8 mouse cellular contexts compared by ENCODE assay signal in genomic region chr6:116635251-116636180, GRCm38 (mm10). TPM values are rescaled to one million over a fixed set of nuclear protein-coding genes. Genes with fewer than 3 reads are reported as not detected.
DNase-seq lines count a peak whose midpoint lies in the region; ATAC-seq and TF ChIP-seq lines count a peak whose summit lies in the region.

No protein-coding gene starts in this region.

- H3K36me3 ChIP-seq in forebrain, embryonic 15.5 days: no peaks in the 10 kb centered on the region
- H3K36me3 ChIP-seq in forebrain, embryonic 14.5 days (ENCODE audit: control insufficient read depth, insufficient read depth, low read length): no peaks in the 10 kb centered on the region
- H3K36me3 ChIP-seq in intestine, postnatal 0 days (ENCODE audit: control insufficient read depth, insufficient read depth): no peaks in the 10 kb centered on the region
- no peaks in the 10 kb centered on the region for H3K36me3 ChIP-seq in liver, embryonic 16.5 days (ENCODE audit: control insufficient read depth, insufficient read depth)

- H3K4me3 ChIP-seq in forebrain, embryonic 15.5 days: no peak overlapping the region
- no peak overlapping the region for H3K4me3 ChIP-seq in forebrain, embryonic 14.5 days (ENCODE audit: low read depth, low read length)
- H3K4me3 ChIP-seq in intestine, postnatal 0 days (ENCODE audit: low read depth, low read length): no peak overlapping the region
- H3K4me3 ChIP-seq in liver, embryonic 16.5 days (ENCODE audit: low read depth, low read length): no peak overlapping the region

- no peaks in the 10 kb centered on the region for H3K9me3 ChIP-seq in forebrain, embryonic 15.5 days
- H3K9me3 ChIP-seq in forebrain, embryonic 14.5 days (replicated peaks; ENCODE audit: control insufficient read depth, low read length): no peaks in the 10 kb centered on the region
- H3K9me3 ChIP-seq in intestine, postnatal 0 days (ENCODE audit: control insufficient read depth): no peaks in the 10 kb centered on the region
- H3K9me3 ChIP-seq in liver, embryonic 16.5 days (replicated peaks; ENCODE audit: control insufficient read depth, low read length): no peaks in the 10 kb centered on the region

- no peak for DNase-seq in forebrain, embryonic 14.5 days (ENCODE audit: low spot score)
- DNase-seq in gastrocnemius, adult 18-20 months (ENCODE audit: low spot score): peak; percentile 81
- DNase-seq in frontal cortex, postnatal 25 days (ENCODE audit: low spot score in 2 of 2): no peak
- DNase-seq in retina, embryonic 14.5 days (ENCODE audit: low spot score): no peak
- no peak for DNase-seq in frontal cortex, adult 2 months (ENCODE audit: extremely low spot score in 1 of 2, low spot score in 1 of 2)

- H3K27me3 ChIP-seq in forebrain, embryonic 15.5 days: no peaks in the 10 kb centered on the region
- no peaks in the 10 kb centered on the region for H3K27me3 ChIP-seq in forebrain, embryonic 14.5 days (replicated peaks; ENCODE audit: control insufficient read depth, insufficient read depth, low read length)
- no peaks in the 10 kb centered on the region for H3K27me3 ChIP-seq in intestine, postnatal 0 days (replicated peaks; ENCODE audit: control insufficient read depth, insufficient read depth, low read length)
- no peaks in the 10 kb centered on the region for H3K27me3 ChIP-seq in liver, embryonic 16.5 days (ENCODE audit: control insufficient read depth, insufficient read depth, low read depth, low read length)

- no peak overlapping the region for H3K4me2 ChIP-seq in forebrain, embryonic 15.5 days (replicated peaks)
- H3K4me2 ChIP-seq in forebrain, embryonic 14.5 days (ENCODE audit: low read length): no peak overlapping the region
- H3K4me2 ChIP-seq in intestine, postnatal 0 days (replicated peaks; ENCODE audit: low read depth): peak overlapping the region; percentile 10
- no peak overlapping the region for H3K4me2 ChIP-seq in liver, embryonic 16.5 days (ENCODE audit: low read depth, low read length)

- no peak for TF ChIP-seq CTCF in intestine, postnatal 0 days (IDR thresholded peaks at IDR 0.05; ENCODE audit: low read depth)

- 75% methylated on average over 10 of the region's 10 CpGs for WGBS in forebrain, embryonic 15.5 days
- 73% methylated on average over 10 of the region's 10 CpGs for WGBS in forebrain, embryonic 14.5 days
- WGBS in intestine, postnatal 0 days: 24% methylated on average over 10 of the region's 10 CpGs
- 31% methylated on average over 10 of the region's 10 CpGs for WGBS in liver, embryonic 16.5 days (ENCODE audit: insufficient replicate concordance)

- no peak overlapping the region for H3K27ac ChIP-seq in forebrain, embryonic 15.5 days (replicated peaks)
- H3K27ac ChIP-seq in forebrain, embryonic 14.5 days (ENCODE audit: low read depth, low read length): no peak overlapping the region
- peak overlapping the region; percentile 91 for H3K27ac ChIP-seq in intestine, postnatal 0 days (ENCODE audit: low read depth, low read length)
- H3K27ac ChIP-seq in liver, embryonic 16.5 days (ENCODE audit: low read length): peak overlapping the region; percentile 83

- H3K9ac ChIP-seq in forebrain, embryonic 15.5 days (replicated peaks): no peak overlapping the region
- H3K9ac ChIP-seq in forebrain, embryonic 14.5 days (ENCODE audit: low read length): no peak overlapping the region
- H3K9ac ChIP-seq in intestine, postnatal 0 days (ENCODE audit: low read depth, low read length): no peak overlapping the region
- H3K9ac ChIP-seq in liver, embryonic 16.5 days (ENCODE audit: low read depth, low read length): no peak overlapping the region

- 0 out of 2 replicates have a peak, but pooled peaks have one; percentile 16 for ATAC-seq in forebrain, embryonic 15.5 days (replicated peaks)
- ATAC-seq in forebrain, embryonic 14.5 days: no peak
- ATAC-seq in intestine, postnatal 0 days: peak; percentile 99
- ATAC-seq in liver, embryonic 16.5 days (ENCODE audit: low read depth): peak; percentile 91

- no peaks in the 10 kb centered on the region for H3K4me1 ChIP-seq in forebrain, embryonic 15.5 days
- no peaks in the 10 kb centered on the region for H3K4me1 ChIP-seq in forebrain, embryonic 14.5 days (ENCODE audit: control insufficient read depth, insufficient read depth, low read length)
- H3K4me1 ChIP-seq in intestine, postnatal 0 days (replicated peaks; ENCODE audit: control insufficient read depth, insufficient read depth, low read length): peaks cover 9% of the 10 kb centered on the region; the same call in 1 of the 2 replicates
- peaks cover 9% of the 10 kb centered on the region for H3K4me1 ChIP-seq in liver, embryonic 16.5 days (ENCODE audit: control insufficient read depth, low read depth, low read length)

RNA-seq across cellular contexts. Expression of gene Zfp422, which starts 6.7 kb away (rescaled TPM):
- polyA plus RNA-seq in forebrain, embryonic 15.5 days (2015; fragmentation: Nextera tagmentation; extraction: Ambion mirVana): 218 and 222 TPM in 2 replicates
- polyA plus RNA-seq in forebrain, embryonic 14.5 days (2014; fragmentation: Nextera tagmentation; extraction: Ambion mirVana): 258 and 271 TPM in 2 replicates
- total RNA-seq in gastrocnemius, adult 18-20 months (2021): 1 to 10 TPM; 6.7 to 7.2 TPM
- 41.8 and 43.3 TPM in 2 replicates for polyA plus RNA-seq in intestine, postnatal 0 days (2015; fragmentation: Nextera tagmentation; extraction: Ambion mirVana)
- 21.9 and 23.2 TPM in 2 replicates for polyA plus RNA-seq in liver, embryonic 16.5 days (2015; fragmentation: Nextera tagmentation; extraction: Ambion mirVana)
- polyA plus RNA-seq in frontal cortex, adult 2 months (2012; rRNA removed): 30.5 and 34.9 TPM in 2 replicates

RNA-seq across cellular contexts. Expression of gene Depp1, which starts 14.9 kb away (rescaled TPM):
- 7.2 and 8.1 TPM in 2 replicates for polyA plus RNA-seq in forebrain, embryonic 15.5 days (2015; fragmentation: Nextera tagmentation; extraction: Ambion mirVana)
- 6.6 and 7.1 TPM in 2 replicates for polyA plus RNA-seq in forebrain, embryonic 14.5 days (2014; fragmentation: Nextera tagmentation; extraction: Ambion mirVana)
- total RNA-seq in gastrocnemius, adult 18-20 months (2021): 10 to 100 TPM; 10.7 to 17.4 TPM
- 11.2 and 13.0 TPM in 2 replicates for polyA plus RNA-seq in intestine, postnatal 0 days (2015; fragmentation: Nextera tagmentation; extraction: Ambion mirVana)
- 22.1 and 37.9 TPM in 2 replicates for polyA plus RNA-seq in liver, embryonic 16.5 days (2015; fragmentation: Nextera tagmentation; extraction: Ambion mirVana)
- 0.88 and 1.8 TPM in 2 replicates for polyA plus RNA-seq in frontal cortex, adult 2 months (2012; rRNA removed)

RNA-seq across cellular contexts. Expression of gene Rassf4, which starts 38.2 kb away (rescaled TPM):
- polyA plus RNA-seq in forebrain, embryonic 15.5 days (2015; fragmentation: Nextera tagmentation; extraction: Ambion mirVana): 9.9 and 10.2 TPM in 2 replicates
- polyA plus RNA-seq in forebrain, embryonic 14.5 days (2014; fragmentation: Nextera tagmentation; extraction: Ambion mirVana): 12.7 and 13.8 TPM in 2 replicates
- total RNA-seq in gastrocnemius, adult 18-20 months (2021): 1 to 10 TPM; 1.4 to 1.8 TPM
- 6.4 and 6.7 TPM in 2 replicates for polyA plus RNA-seq in intestine, postnatal 0 days (2015; fragmentation: Nextera tagmentation; extraction: Ambion mirVana)
- 6.7 and 7.9 TPM in 2 replicates for polyA plus RNA-seq in liver, embryonic 16.5 days (2015; fragmentation: Nextera tagmentation; extraction: Ambion mirVana)
- polyA plus RNA-seq in frontal cortex, adult 2 months (2012; rRNA removed): 8.8 TPM in 2 replicates

RNA-seq across cellular contexts. Expression of gene Olfr215, which starts 51.5 kb away (rescaled TPM):
- not detected in 2 replicates for polyA plus RNA-seq in forebrain, embryonic 15.5 days (2015; fragmentation: Nextera tagmentation; extraction: Ambion mirVana)
- not detected in 2 replicates for polyA plus RNA-seq in forebrain, embryonic 14.5 days (2014; fragmentation: Nextera tagmentation; extraction: Ambion mirVana)
- not detected for total RNA-seq in gastrocnemius, adult 18-20 months (2021)
- not detected in 2 replicates for polyA plus RNA-seq in intestine, postnatal 0 days (2015; fragmentation: Nextera tagmentation; extraction: Ambion mirVana)
- polyA plus RNA-seq in liver, embryonic 16.5 days (2015; fragmentation: Nextera tagmentation; extraction: Ambion mirVana): not detected in 2 replicates
- not detected in 2 replicates for polyA plus RNA-seq in frontal cortex, adult 2 months (2012; rRNA removed)

Comparison
In these comparisons a context has a peak if more than half of its experiments do, and no peak if none do; other contexts are left out.
1. H3K27ac ChIP-seq: peak in intestine, postnatal 0 days (single experiment) and liver, embryonic 16.5 days (single experiment); none in forebrain, embryonic 15.5 days (single experiment) and forebrain, embryonic 14.5 days (single experiment).